Mouse (Mus musculus) CH12.LX (cell line): ENCODE results near the gene Slc35a5. TPM values are rescaled to one million over a fixed set of nuclear protein-coding genes. Genes with fewer than 3 reads are reported as not detected.

Experiments used
- DNase-seq: peaks from one replicate; pipeline ENCODE4 v3.0.0-alpha.2; 2013; ENCODE audit errors: extremely low read depth
- H3K27ac ChIP-seq: 2 replicates; pipeline ENCODE4 v1.5.1; 2012; ENCODE audit warnings: low read depth, mild to moderate bottlenecking, control low read depth, moderate library complexity; ENCODE audit not compliant: insufficient read depth
- H3K27me3 ChIP-seq: replicated peaks from 2 replicates; pipeline ENCODE3; 2012; ENCODE audit warnings: inconsistent platforms
- H3K36me3 ChIP-seq, 2 experiments: replicated peaks in 1 of 2; 2 replicates each; pipeline versions ENCODE3 to v1.6.1; 2012; ENCODE audit warnings: inconsistent platforms in 1 of 2, low read length in 1 of 2, mild to moderate bottlenecking in 1 of 2, mixed read lengths in 1 of 2, moderate library complexity in 1 of 2; ENCODE audit not compliant: control insufficient read depth in 1 of 2, insufficient read depth in 1 of 2
- H3K4me1 ChIP-seq, 2 experiments: 2 replicates each; pipeline ENCODE4 v1.6.1; 2012; ENCODE audit warnings: inconsistent platforms in 1 of 2, moderate library complexity in 1 of 2; ENCODE audit not compliant: insufficient read depth in 2 of 2, control insufficient read depth in 1 of 2
- H3K4me2 ChIP-seq: 2 replicates; pipeline ENCODE4 v1.6.1; 2012; ENCODE audit warnings: low read depth, mild to moderate bottlenecking, control low read depth; ENCODE audit not compliant: poor library complexity, insufficient read depth, severe bottlenecking
- H3K4me3 ChIP-seq, 3 experiments: fragments of 150-350 bp in 1 of 3; sonication (generic) in 1 of 3; replicated peaks in 1 of 3; 2 replicates each; pipeline versions ENCODE3 to v1.5.1; 2011 to 2012; ENCODE audit warnings: low read depth in 2 of 3, low read length in 2 of 3, mild to moderate bottlenecking in 2 of 3, moderate library complexity in 2 of 3, control low read depth in 1 of 3, improper control_type of control experiment in 1 of 3, inconsistent platforms in 1 of 3, mixed read lengths in 1 of 3; ENCODE audit not compliant: poor library complexity in 1 of 3
- H3K79me2 ChIP-seq: replicated peaks from 2 replicates; pipeline ENCODE4 v1.6.1; 2012; ENCODE audit warnings: mild to moderate bottlenecking, moderate library complexity; ENCODE audit not compliant: control insufficient read depth, poor library complexity, insufficient read depth, severe bottlenecking; ENCODE audit errors: extremely low read depth
- H3K9ac ChIP-seq: 2 replicates; pipeline ENCODE4 v1.6.1; 2012; ENCODE audit warnings: low read depth, mild to moderate bottlenecking, control low read depth, moderate library complexity; ENCODE audit not compliant: insufficient read depth
- H3K9me3 ChIP-seq: replicated peaks from 2 replicates; pipeline ENCODE3; 2012; ENCODE audit warnings: low read length, inconsistent platforms, mixed read lengths
- BHLHE40 ChIP-seq: IDR thresholded peaks from 2 replicates; pipeline ENCODE4 v1.6.1; 2011; ENCODE audit warnings: mild to moderate bottlenecking, low read depth, low read length, improper control_type of control experiment
- CTCF ChIP-seq, 2 experiments: IDR thresholded peaks in 1 of 2; conservative IDR thresholded peaks in 1 of 2; 2 replicates each; pipeline ENCODE4 v1.5.1; 2011 to 2012; ENCODE audit warnings: low read depth in 2 of 2, low read length in 2 of 2, improper control_type of control experiment in 1 of 2, inconsistent platforms in 1 of 2, mild to moderate bottlenecking in 1 of 2, moderate library complexity in 1 of 2
- ELF1 ChIP-seq: IDR thresholded peaks from 2 replicates; pipeline ENCODE4 v1.6.1; 2014; ENCODE audit warnings: low read depth, mild to moderate bottlenecking, inconsistent platforms, low read length, improper control_type of control experiment
- GABPA ChIP-seq: IDR thresholded peaks from 2 replicates; pipeline ENCODE4 v1.6.1; 2012; ENCODE audit warnings: low read depth, low read length, improper control_type of control experiment, inconsistent platforms; ENCODE audit not compliant: insufficient replicate concordance
- HCFC1 ChIP-seq: IDR thresholded peaks from 2 replicates; pipeline ENCODE4 v1.6.1; 2012; ENCODE audit warnings: low read depth, mild to moderate bottlenecking, inconsistent platforms, low read length, improper control_type of control experiment
- JUN ChIP-seq: IDR thresholded peaks from 2 replicates; pipeline ENCODE4 v1.6.1; 2011; ENCODE audit warnings: low read depth, mild to moderate bottlenecking, low read length, improper control_type of control experiment, moderate library complexity; ENCODE audit not compliant: insufficient read depth
- KAT2A ChIP-seq: IDR thresholded peaks from 2 replicates; pipeline ENCODE4 v1.6.1; 2012; ENCODE audit warnings: low read length, improper control_type of control experiment, inconsistent platforms; ENCODE audit not compliant: insufficient replicate concordance
- MAZ ChIP-seq: IDR thresholded peaks from 2 replicates; pipeline ENCODE4 v1.6.1; 2012; ENCODE audit warnings: low read depth, mild to moderate bottlenecking, inconsistent platforms, low read length, improper control_type of control experiment, moderate library complexity
- MEF2A ChIP-seq: IDR thresholded peaks from 2 replicates; pipeline ENCODE4 v1.6.1; 2014; ENCODE audit warnings: low read depth, mild to moderate bottlenecking, inconsistent platforms, low read length, improper control_type of control experiment, borderline replicate concordance
- MXI1 ChIP-seq: IDR thresholded peaks from 2 replicates; pipeline ENCODE4 v1.6.1; 2011; ENCODE audit warnings: mild to moderate bottlenecking, low read depth, low read length, improper control_type of control experiment
- MYC ChIP-seq: IDR thresholded peaks from 2 replicates; pipeline ENCODE4 v1.6.1; 2011; ENCODE audit warnings: low read depth, mild to moderate bottlenecking, improper control_type of control experiment, low read length
- NELFE ChIP-seq: IDR thresholded peaks from 2 replicates; pipeline ENCODE4 v1.6.1; 2011; ENCODE audit warnings: low read depth, low read length, improper control_type of control experiment
- PAX5 ChIP-seq: IDR thresholded peaks from 2 replicates; pipeline ENCODE4 v1.6.1; 2012; ENCODE audit warnings: low read length, inconsistent platforms, mixed read lengths
- POLR2A ChIP-seq: IDR thresholded peaks from 2 replicates; pipeline ENCODE4 v1.6.1; 2011; ENCODE audit warnings: low read depth, mild to moderate bottlenecking, improper control_type of control experiment, low read length
- RAD21 ChIP-seq: IDR thresholded peaks from 2 replicates; pipeline ENCODE4 v1.6.1; 2011; ENCODE audit warnings: low read depth, mild to moderate bottlenecking, low read length, improper control_type of control experiment, moderate library complexity
- SMC3 ChIP-seq: IDR thresholded peaks from 2 replicates; pipeline ENCODE4 v1.6.1; 2011; ENCODE audit warnings: low read depth, low read length, improper control_type of control experiment
- TBP ChIP-seq: conservative IDR thresholded peaks from 2 replicates; pipeline ENCODE4 v1.6.1; 2011; ENCODE audit warnings: low read depth, low read length, improper control_type of control experiment
- TCF12 ChIP-seq: IDR thresholded peaks from 2 replicates; pipeline ENCODE4 v1.6.1; 2014; ENCODE audit warnings: low read depth, mild to moderate bottlenecking, inconsistent platforms, low read length, improper control_type of control experiment
- ZKSCAN1 ChIP-seq: IDR thresholded peaks from 2 replicates; pipeline ENCODE4 v1.6.1; 2012; ENCODE audit warnings: low read depth, inconsistent platforms, low read length, improper control_type of control experiment, borderline replicate concordance
- ZNF384 ChIP-seq: IDR thresholded peaks from 2 replicates; pipeline ENCODE4 v1.6.1; 2012; ENCODE audit warnings: low read depth, low read length, improper control_type of control experiment, inconsistent platforms
- dilution Hi-C: fragments of 300-500 bp; cut with MboI; formaldehyde crosslinking; loops from 2 replicates; pipeline ENCODE4 v1.14.3; 2020; ENCODE audit warnings: low sequenced_read_pairs; ENCODE audit not compliant: extremely low pct_unique_long_range_greater_than_20kb, extremely low pct_ligation_motif_present
- in situ Hi-C: fragments of 300-500 bp; cut with MboI; formaldehyde crosslinking; loops from 3 replicates; pipeline ENCODE4 v1.14.3; 2019; ENCODE audit warnings: low sequenced_read_pairs, low pct_ligation_motif_present, low pct_unique_long_range_greater_than_20kb, mixed read lengths
- polyA plus RNA-seq: library from polyadenylated mRNA; unstranded; fragments of >175 nt; gene quantifications from 2 replicates; pipeline ENCODE4 v1.2.1, GENCODE M21; 2012; ENCODE audit warnings: low read depth; ENCODE audit not compliant: insufficient read length
- total RNA-seq, 2 experiments: library from RNA; depleted of rRNA; stranded (reverse); fragments of 300-350 nt in 1 of 2; fragments of >200 nt in 1 of 2; gene quantifications; 2 replicates each; pipeline ENCODE4 v1.2.3; 2012 to 2014

The Slc35a5 gene
- total and polyA plus RNA-seq, 3 experiments, result 6.1 to 14.8 (median 7.4) TPM

- dilution Hi-C loops, result no loop called here
- in situ Hi-C loops, result loop anchor here (10.0 kb wide), 1 partner anchor 222 kb away; no protein-coding TSS in a partner anchor
- TF ChIP-seq MYC (0 out of 2 replicates have a peak, but pooled peaks have one; percentile 33), BHLHE40 (peak; percentile 77), SMC3 (peak; percentile 81), TCF12 (no peak), KAT2A (no peak), RAD21 (peak; percentile 61), CTCF (conservative IDR thresholded peaks at IDR 0.05 in 1 of 2, IDR thresholded peaks at IDR 0.05 in 1 of 2; ENCODE audit: low read depth in 2 of 2, low read length in 2 of 2) (peak; percentile 85 to 99), JUN (no peak), PAX5 (no peak), MXI1 (no peak), MAZ (no peak)
- no peak overlapping the region for H3K27ac ChIP-seq
- H3K9me3 ChIP-seq, result no peaks in the 10 kb centered on the region
- H3K4me3 ChIP-seq, result no peak overlapping the region
- no peak overlapping the region for H3K4me2 ChIP-seq
- peaks cover 12 to 16% of the 10 kb centered on the region in 2 experiments for H3K36me3 ChIP-seq
- no peaks in the 10 kb centered on the region for H3K4me1 ChIP-seq
- H3K9ac ChIP-seq, result no peak overlapping the region
- no peaks in the 10 kb centered on the region for H3K79me2 ChIP-seq
- peak; percentile 90 for DNase-seq
- no peaks in the 10 kb centered on the region for H3K27me3 ChIP-seq
Observed at GRCm38 (mm10) chr16:45192613-45193012, 34.1 kb upstream of the Slc35a5 start.

- no peaks in the 10 kb centered on the region for H3K79me2 ChIP-seq
- no peak overlapping the region for H3K4me3 ChIP-seq
- in situ Hi-C loops, result no loop called here
- H3K9ac ChIP-seq, result no peak overlapping the region
- peaks cover 0 to 12% of the 10 kb centered on the region in 2 experiments; a peak in 1 of 4 replicates for H3K4me1 ChIP-seq
- H3K4me2 ChIP-seq, result no peak overlapping the region
- H3K9me3 ChIP-seq, result no peaks in the 10 kb centered on the region
- dilution Hi-C loops, result no loop called here
- peaks cover 20 to 55% of the 10 kb centered on the region in 2 experiments for H3K36me3 ChIP-seq
- H3K27me3 ChIP-seq, result no peaks in the 10 kb centered on the region
- DNase-seq, result no peak
- no peak overlapping the region for H3K27ac ChIP-seq
- TF ChIP-seq NELFE (no peak), MXI1 (no peak), GABPA (no peak), ZKSCAN1 (no peak), JUN (no peak), POLR2A (no peak), CTCF (conservative IDR thresholded peaks at IDR 0.05 in 1 of 2, IDR thresholded peaks at IDR 0.05 in 1 of 2; ENCODE audit: low read depth in 2 of 2, low read length in 2 of 2) (no peak)
Observed at GRCm38 (mm10) chr16:45181824-45182223, 23.3 kb upstream of the Slc35a5 start.

- Histone ChIP-seq H3K4me3 (no peak overlapping the region), H3K79me2 (no peaks in the 10 kb centered on the region), H3K4me2 (no peak overlapping the region)
- no peak for TF ChIP-seq MXI1
- TF ChIP-seq ELF1, result no peak
- TF ChIP-seq ZNF384, result no peak
- no peak for TF ChIP-seq MAZ
- TF ChIP-seq TBP, result no peak
- no peak for TF ChIP-seq MEF2A
- no peak for TF ChIP-seq HCFC1
- no peak for TF ChIP-seq POLR2A
- TF ChIP-seq, all 38 proteins: peak for 0
- DNase-seq, result no peak
- Histone ChIP-seq H3K36me3 (peaks cover 17 to 51% of the 10 kb centered on the region in 2 experiments), H3K9ac (no peak overlapping the region), H3K27ac (no peak overlapping the region), H3K4me1 (peaks cover 0 to 24% of the 10 kb centered on the region in 2 experiments; a peak in 2 of 4 replicates), H3K9me3 (no peaks in the 10 kb centered on the region), H3K27me3 (no peaks in the 10 kb centered on the region)
- dilution Hi-C loops, result no loop called here
- in situ Hi-C loops, result no loop called here
Observed at GRCm38 (mm10) chr16:45178552-45178951, 20.0 kb upstream of the Slc35a5 start.
